Mouse (Mus musculus) kidney, postnatal 0 days (tissue): ENCODE data around the gene Ajm1. TPM values are rescaled to one million over a fixed set of nuclear protein-coding genes. Genes with fewer than 3 reads are reported as not detected.

Experiments used
- ATAC-seq: fragments of 200-750 bp; cut with Nextera tagmentation; replicated peaks from 2 replicates; pipeline ENCODE4 v1.8.0; 2017; ENCODE audit warnings: low read depth, moderate number of reproducible peaks, moderate TSS enrichment, moderate library complexity; ENCODE audit not compliant: low FRiP score
- DNase-seq: peaks from one replicate; pipeline ENCODE4 v3.0.0-alpha.2; 2016; ENCODE audit warnings: low spot score
- H3K27ac ChIP-seq: fragments of 300-500 bp; sonication (generic); 2 replicates; pipeline ENCODE4 v1.5.1; 2014; ENCODE audit warnings: mild to moderate bottlenecking
- H3K27me3 ChIP-seq: fragments of 300-500 bp; sonication (generic); 2 replicates; pipeline ENCODE4 v1.6.1; 2014; ENCODE audit warnings: low read length, mixed read lengths; ENCODE audit not compliant: insufficient read depth
- H3K36me3 ChIP-seq: fragments of 300-500 bp; sonication (generic); 2 replicates; pipeline ENCODE4 v1.6.1; 2014; ENCODE audit warnings: low read length, mixed read lengths; ENCODE audit not compliant: insufficient read depth
- H3K4me1 ChIP-seq: fragments of 300-500 bp; sonication (generic); replicated peaks from 2 replicates; pipeline ENCODE4 v1.6.1; 2014; ENCODE audit warnings: antibody characterized with exemption, low read length, mixed read lengths; ENCODE audit not compliant: insufficient read depth
- H3K4me2 ChIP-seq: fragments of 300-500 bp; sonication (generic); 2 replicates; pipeline ENCODE4 v1.6.1; 2014; ENCODE audit warnings: mild to moderate bottlenecking, low read length, moderate library complexity, mixed read lengths
- H3K4me3 ChIP-seq: fragments of 300-500 bp; sonication (generic); replicated peaks from 2 replicates; pipeline ENCODE4 v1.5.1; 2014; ENCODE audit warnings: low read depth, low read length
- H3K9ac ChIP-seq: fragments of 300-500 bp; sonication (generic); 2 replicates; pipeline ENCODE4 v1.6.1; 2014; ENCODE audit warnings: low read depth, low read length
- H3K9me3 ChIP-seq: fragments of 300-500 bp; sonication (generic); replicated peaks from 2 replicates; pipeline ENCODE4 v1.6.1; 2016; ENCODE audit warnings: low read length, inconsistent platforms, mixed read lengths
- CTCF ChIP-seq: IDR thresholded peaks from 2 replicates; pipeline ENCODE4 v1.5.1; 2016; ENCODE audit warnings: antibody characterized with exemption, low read depth, mild to moderate bottlenecking, moderate library complexity
- WGBS: fragments of 180-500 bp; shearing (Covaris S2); extraction: QIAGEN DNeasy Blood & Tissue Kit; methylation state at CpG from one replicate; pipeline ENCODE4 v1.1.7; 2014; 5-methylcytosine and 5-hydroxymethylcytosine counted together
- polyA plus RNA-seq: library from polyadenylated mRNA; unstranded; fragments of >200 nt; fragmentation: Nextera tagmentation; extraction: Ambion mirVana; gene quantifications from 2 replicates; pipeline ENCODE4 v1.2.1, GENCODE M21; 2015

Gene Ajm1
- 0.15 and 0.16 TPM in 2 replicates for polyA plus RNA-seq

DNA sequence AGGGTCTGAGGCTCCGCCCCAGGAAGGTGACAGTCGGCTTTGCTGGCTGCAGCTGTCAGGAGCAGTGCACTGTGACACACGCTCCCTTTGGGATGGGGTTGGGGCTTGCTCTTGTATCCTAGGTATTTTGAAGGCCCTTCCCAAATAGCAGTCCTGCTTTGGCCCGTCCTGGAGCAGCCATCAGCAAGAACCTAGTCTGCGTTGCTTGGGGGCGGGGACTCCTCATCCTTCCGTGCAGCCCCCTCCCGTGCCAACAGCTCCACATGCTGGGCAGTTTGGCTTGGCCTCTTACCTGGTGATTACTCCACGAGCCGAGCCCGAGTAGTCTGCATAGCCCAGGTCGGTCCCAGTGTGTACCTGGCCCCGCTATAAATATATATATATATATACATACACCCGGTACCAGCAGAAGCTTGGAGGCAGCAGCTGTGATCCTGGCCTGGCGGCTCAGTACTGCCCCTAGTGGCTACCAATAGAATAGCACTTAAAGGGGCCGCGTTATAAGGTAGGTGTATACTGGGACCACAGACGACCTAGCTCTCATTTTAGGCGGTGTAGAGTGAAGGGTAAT is at the start of gene Ajm1:
Gene Ajm1, minus strand, starts transcription at position 464 of the 571 bp plus-strand sequence.
- no peak within 1 kb of the TSS for H3K27ac ChIP-seq
- DNase-seq (peak; percentile 93), ATAC-seq (peak; percentile 40)
- TF ChIP-seq CTCF = peak; percentile 89
- peak within 1 kb of the TSS; percentile 49; the same call in 1 of the 2 replicates for H3K9ac ChIP-seq
- peaks cover 18% of the 10 kb centered on the region for H3K36me3 ChIP-seq
- peaks cover 39% of the 10 kb centered on the region for H3K4me1 ChIP-seq
- WGBS = 5% methylated on average over 19 of the region's 19 CpGs
- H3K4me3 ChIP-seq = peak within 1 kb of the TSS; percentile 33
- H3K27me3 ChIP-seq = peaks cover 48% of the 10 kb centered on the region
- H3K4me2 ChIP-seq = peak within 1 kb of the TSS; percentile 78
- no peaks in the 10 kb centered on the region for H3K9me3 ChIP-seq

DNA sequence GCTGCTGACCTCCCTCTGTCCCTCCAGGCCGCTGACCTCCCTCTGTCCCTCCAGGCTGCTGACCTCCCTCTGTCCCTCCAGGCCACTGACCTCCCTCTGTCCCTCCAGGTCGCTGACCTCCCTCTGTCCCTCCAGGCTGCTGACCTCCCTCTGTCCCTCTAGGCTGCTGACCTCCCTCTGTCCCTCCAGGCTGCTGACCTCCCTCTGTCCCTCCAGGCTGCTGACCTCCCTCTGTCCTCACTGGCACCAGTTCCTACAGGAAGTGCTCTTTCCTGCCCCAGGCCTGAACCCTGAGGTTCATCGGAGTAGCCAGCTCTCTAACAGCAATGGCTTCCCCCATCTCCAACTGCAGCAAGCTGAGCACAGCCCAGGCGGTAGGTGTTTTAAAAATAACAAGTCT is 47.2 kb upstream of the Ajm1 start:
- H3K9ac ChIP-seq = no peak overlapping the region
- H3K27me3 ChIP-seq = no peaks in the 10 kb centered on the region
- ATAC-seq (no peak), DNase-seq (no peak)
- H3K4me3 ChIP-seq = no peak overlapping the region
- TF ChIP-seq CTCF = no peak
- no peaks in the 10 kb centered on the region for H3K36me3 ChIP-seq
- no peak overlapping the region for H3K4me2 ChIP-seq
- no peaks in the 10 kb centered on the region for H3K4me1 ChIP-seq
- H3K9me3 ChIP-seq = no peaks in the 10 kb centered on the region
- WGBS = 24% methylated on average over 4 of the region's 4 CpGs
- no peak overlapping the region for H3K27ac ChIP-seq

DNA sequence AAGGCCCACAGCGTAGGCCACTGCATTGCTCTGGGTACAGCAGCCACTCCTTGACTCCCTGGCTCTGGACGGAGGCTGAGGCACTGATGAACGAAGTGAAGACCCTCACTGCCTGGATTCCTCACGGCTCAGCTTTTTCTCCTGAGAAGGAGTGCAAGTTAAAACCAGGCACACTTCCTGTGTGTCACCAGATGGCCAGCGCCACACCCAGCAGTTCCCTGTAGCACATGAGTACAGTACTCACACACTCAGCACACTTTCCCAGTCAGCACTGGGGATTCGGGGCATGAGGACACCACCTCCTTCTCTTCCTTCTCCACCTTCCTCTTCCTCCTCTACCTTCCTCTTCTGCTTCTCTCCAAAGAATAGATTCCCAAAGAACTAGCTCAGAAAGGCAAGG is 46.3 kb upstream of the Ajm1 start, which contains the start of gene Fcna:
Gene Fcna, minus strand, starts transcription at position 220 of the 400 bp plus-strand sequence.
- TF ChIP-seq CTCF = no peak

DNA sequence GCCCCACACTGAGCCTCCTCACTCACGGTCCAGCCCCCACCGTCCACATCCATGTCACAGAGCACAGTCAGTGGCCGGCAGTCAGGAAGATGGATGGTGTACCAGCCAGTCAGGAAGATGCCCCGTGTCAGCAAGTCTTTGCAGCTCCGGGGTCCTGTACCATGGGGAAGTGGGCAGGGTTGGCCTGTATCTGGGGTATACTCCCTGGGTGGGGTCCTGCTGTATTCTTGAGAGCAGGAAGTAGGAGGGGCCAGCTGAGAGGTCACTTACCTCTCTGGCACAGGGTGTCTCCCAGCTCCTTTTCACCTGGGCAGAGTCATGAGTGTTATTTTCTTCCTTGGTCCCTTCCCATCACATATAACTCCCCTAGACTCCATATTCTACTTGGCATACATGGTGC is 44.4 kb upstream of the Ajm1 start:
- DNase-seq (no peak), ATAC-seq (no peak)
- H3K9me3 ChIP-seq = no peaks in the 10 kb centered on the region
- WGBS = 35% methylated on average over 5 of the region's 5 CpGs
- no peak overlapping the region for H3K27ac ChIP-seq
- H3K4me2 ChIP-seq = no peak overlapping the region
- no peak overlapping the region for H3K9ac ChIP-seq
- no peaks in the 10 kb centered on the region for H3K27me3 ChIP-seq
- H3K4me1 ChIP-seq = peaks cover under 1% of the 10 kb centered on the region; the same call in 1 of the 2 replicates
- no peak overlapping the region for H3K4me3 ChIP-seq
- H3K36me3 ChIP-seq = no peaks in the 10 kb centered on the region
- no peak for TF ChIP-seq CTCF

More for the DNA sequence above, 46.3 kb upstream of the Ajm1 start, which contains the start of gene Fcna:
- no peak for DNase-seq
- no peak for ATAC-seq
- Histone ChIP-seq H3K27me3 (no peaks in the 10 kb centered on the region), H3K4me2 (no peak within 1 kb of the TSS), H3K4me3 (no peak within 1 kb of the TSS), H3K9me3 (no peaks in the 10 kb centered on the region), H3K27ac (no peak within 1 kb of the TSS), H3K9ac (no peak within 1 kb of the TSS), H3K4me1 (no peaks in the 10 kb centered on the region), H3K36me3 (no peaks in the 10 kb centered on the region)
- 88% methylated on average over 6 of the region's 6 CpGs for WGBS

DNA sequence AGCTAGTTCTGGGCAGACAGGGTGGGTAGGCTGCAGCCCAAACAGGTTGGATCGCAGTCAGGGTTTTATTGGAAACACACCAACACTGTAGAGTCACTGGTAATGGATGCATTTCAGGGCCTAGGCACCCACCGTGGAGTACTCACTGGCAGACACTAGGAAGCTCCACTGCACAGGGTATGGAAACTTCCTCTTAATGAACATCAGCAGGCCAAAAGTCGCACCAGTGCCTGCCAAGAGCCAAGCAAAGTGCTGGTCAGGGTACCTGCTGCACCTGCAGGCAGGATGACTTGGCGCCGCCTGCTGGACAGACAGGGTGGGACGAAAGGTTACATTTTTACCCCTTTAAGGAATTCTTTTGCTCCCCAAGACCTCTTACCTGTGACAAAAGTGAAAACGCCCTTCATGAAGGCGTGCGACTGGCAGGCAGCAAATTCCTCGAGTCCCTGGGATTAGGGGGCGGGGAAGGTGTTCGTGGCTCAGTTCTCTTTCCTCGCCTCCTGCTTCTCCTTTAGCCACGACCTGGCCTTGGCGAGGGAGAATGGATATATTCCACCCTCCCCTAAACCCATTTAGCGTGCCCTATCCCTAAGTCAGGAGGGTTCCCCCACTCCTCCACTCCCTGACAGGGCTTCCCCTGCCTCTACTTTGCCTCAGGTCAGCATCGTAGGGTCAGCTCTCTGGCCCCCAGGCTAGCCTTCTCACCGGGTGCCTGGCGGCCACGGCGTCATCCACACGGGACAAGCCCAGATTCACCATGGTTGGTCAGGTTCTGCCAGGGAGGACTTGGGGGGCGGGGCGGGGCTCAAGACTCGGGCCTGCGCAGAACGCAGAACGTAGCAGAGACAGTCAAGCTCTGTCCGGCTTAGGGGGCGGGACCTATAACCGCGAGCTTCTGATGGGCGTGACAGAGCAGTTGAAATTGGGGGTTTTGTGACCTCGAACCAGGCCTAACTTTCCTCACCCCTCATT is 40.0 kb upstream of the Ajm1 start, which contains the start of gene Tmem141:
Gene Tmem141, minus strand, starts transcription at position 777 of the 972 bp plus-strand sequence.
- Histone ChIP-seq H3K4me2 (peak within 1 kb of the TSS; percentile 69), H3K4me1 (peaks cover 4% of the 10 kb centered on the region; the same call in 1 of the 2 replicates), H3K9ac (peak within 1 kb of the TSS; percentile 51), H3K27me3 (no peaks in the 10 kb centered on the region), H3K36me3 (no peaks in the 10 kb centered on the region), H3K4me3 (peak within 1 kb of the TSS; percentile 32), H3K27ac (peak within 1 kb of the TSS; percentile 76), H3K9me3 (no peaks in the 10 kb centered on the region)
- ATAC-seq (peak; percentile 92), DNase-seq (peak; percentile 90)
- WGBS = 5% methylated on average over 34 of the region's 34 CpGs
- TF ChIP-seq CTCF = peak; percentile 76

DNA sequence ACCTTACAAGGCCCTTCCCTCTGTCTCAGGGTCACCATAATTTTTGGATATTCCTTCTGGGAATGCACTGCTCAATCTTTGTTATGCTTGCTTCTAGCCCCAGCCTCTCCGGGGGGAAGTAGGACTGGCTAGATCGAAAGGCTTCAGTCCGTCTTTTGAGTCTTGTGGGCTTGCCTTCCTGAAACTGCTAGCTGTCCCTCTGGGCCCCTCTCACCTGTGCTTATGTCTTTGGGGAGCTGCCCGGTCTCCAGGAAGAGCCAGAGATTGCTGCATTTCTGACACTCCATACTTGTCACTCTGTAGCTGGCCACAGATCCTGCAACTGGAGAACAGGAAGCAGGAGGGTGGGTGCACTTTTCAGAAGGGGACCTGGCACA is 39.3 kb upstream of the Ajm1 start:
- peak overlapping the region; percentile 76 for H3K27ac ChIP-seq
- WGBS = 79% methylated on average over 4 of the region's 4 CpGs
- no peak overlapping the region for H3K4me3 ChIP-seq
- peaks cover 11% of the 10 kb centered on the region for H3K4me1 ChIP-seq
- H3K9ac ChIP-seq = no peak overlapping the region
- H3K36me3 ChIP-seq = no peaks in the 10 kb centered on the region
- H3K4me2 ChIP-seq = peak overlapping the region; percentile 69; the same call in 1 of the 2 replicates
- H3K27me3 ChIP-seq = 0 out of 2 replicates have a peak, but pooled peaks cover 3% of the 10 kb centered on the region
- H3K9me3 ChIP-seq = no peaks in the 10 kb centered on the region
- no peak for TF ChIP-seq CTCF
- DNase-seq (no peak), ATAC-seq (no peak)
